Mouse (Mus musculus) G1E (cell line): ENCODE data around the gene Rgs8. TPM values are rescaled to one million over a fixed set of nuclear protein-coding genes. Genes with fewer than 3 reads are reported as not detected.

Experiments used
- ATAC-seq: 2 replicates; pipeline ENCODE4 v1.8.0; 2016; ENCODE audit warnings: mild to moderate bottlenecking; ENCODE audit not compliant: insufficient number of reproducible peaks, poor library complexity, low FRiP score, severe bottlenecking; ENCODE audit errors: extremely low read depth
- DNase-seq: peaks from one replicate; pipeline ENCODE4 v3.0.0; 2012; ENCODE audit warnings: low spot score
- H3K27me3 ChIP-seq: 2 replicates; pipeline ENCODE4 v1.6.1; 2012; ENCODE audit warnings: mild to moderate bottlenecking, low read length, inconsistent platforms; ENCODE audit not compliant: insufficient read depth
- H3K36me3 ChIP-seq: replicated peaks from 2 replicates; pipeline ENCODE3; 2012; ENCODE audit warnings: mild to moderate bottlenecking, inconsistent platforms
- H3K4me1 ChIP-seq: 2 replicates; pipeline ENCODE4 v1.6.1; 2012; ENCODE audit warnings: low read depth, low read length, inconsistent platforms, mixed read lengths; ENCODE audit not compliant: insufficient read depth
- H3K4me3 ChIP-seq: 2 replicates; pipeline ENCODE4 v1.5.1; 2012; ENCODE audit warnings: low read depth, mild to moderate bottlenecking, inconsistent platforms, low read length, moderate library complexity, mixed read lengths
- H3K9me3 ChIP-seq: replicated peaks from 2 replicates; pipeline ENCODE4 v1.6.1; 2012; ENCODE audit warnings: inconsistent platforms
- CTCF ChIP-seq: IDR thresholded peaks from 2 replicates; pipeline ENCODE4 v1.5.1; 2012; ENCODE audit warnings: low read depth, low read length, inconsistent platforms, mixed read lengths
- GATA1 ChIP-seq: IDR thresholded peaks from 2 replicates; pipeline ENCODE4 v1.6.1; 2012; ENCODE audit warnings: borderline replicate concordance, low read length, inconsistent platforms, mixed read lengths
- GATA2 ChIP-seq: IDR thresholded peaks from 2 replicates; pipeline ENCODE4 v1.6.1; 2012; ENCODE audit warnings: low read depth, low read length, inconsistent platforms, borderline replicate concordance
- POLR2AphosphoS5 ChIP-seq: IDR thresholded peaks from 2 replicates; pipeline ENCODE4 v1.6.1; 2012; ENCODE audit warnings: low read depth, low read length, inconsistent platforms; ENCODE audit not compliant: insufficient replicate concordance
- TAL1 ChIP-seq: conservative IDR thresholded peaks from 2 replicates; pipeline ENCODE4 v1.6.1; 2012; ENCODE audit warnings: low read depth, low read length, inconsistent platforms, mixed read lengths
- polyA plus RNA-seq: library from polyadenylated mRNA; stranded (reverse); fragments of >175 nt; gene quantifications from 2 replicates; pipeline ENCODE4 v1.2.3, GENCODE M21; 2012
- total RNA-seq, 2 experiments: library from RNA; stranded (forward) in 1 of 2; stranded (reverse) in 1 of 2; fragments of 200-1000 nt in 1 of 2; fragments of >200 nt in 1 of 2; fragmentation: Nextera tagmentation in 1 of 2; gene quantifications; 2 replicates each; pipeline ENCODE4 v1.2.3; 2014 to 2017

Gene Rgs8
- total and polyA plus RNA-seq, 3 experiments = 0.16 TPM; not detected in 2

DNA sequence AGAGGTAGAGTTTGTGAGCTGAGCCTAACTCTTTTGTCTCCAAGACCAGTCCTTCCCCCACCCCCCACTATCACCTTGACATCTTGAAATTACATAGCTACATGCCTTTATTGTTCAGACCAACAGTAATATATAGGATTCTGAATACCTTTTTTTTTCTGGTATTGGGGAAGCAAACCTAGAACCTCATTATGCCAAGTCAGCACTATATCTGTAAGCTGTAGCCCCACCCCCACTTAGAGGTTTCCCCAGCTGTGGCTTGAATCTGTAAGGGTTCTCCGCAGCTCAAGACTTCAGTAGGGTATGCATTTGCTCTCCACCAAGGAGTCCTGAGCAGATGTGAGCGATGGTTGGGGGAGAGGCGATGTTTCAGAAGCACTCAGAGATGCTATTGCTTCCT, 18.5 kb downstream of the Rgs8 start:
- Histone ChIP-seq H3K27me3 (no peaks in the 10 kb centered on the region), H3K36me3 (no peaks in the 10 kb centered on the region), H3K9me3 (no peaks in the 10 kb centered on the region), H3K4me1 (no peaks in the 10 kb centered on the region), H3K4me3 (no peak overlapping the region)
- ATAC-seq = no peak
- no peak for DNase-seq
- TF ChIP-seq TAL1 (no peak), GATA1 (no peak), CTCF (no peak)

DNA sequence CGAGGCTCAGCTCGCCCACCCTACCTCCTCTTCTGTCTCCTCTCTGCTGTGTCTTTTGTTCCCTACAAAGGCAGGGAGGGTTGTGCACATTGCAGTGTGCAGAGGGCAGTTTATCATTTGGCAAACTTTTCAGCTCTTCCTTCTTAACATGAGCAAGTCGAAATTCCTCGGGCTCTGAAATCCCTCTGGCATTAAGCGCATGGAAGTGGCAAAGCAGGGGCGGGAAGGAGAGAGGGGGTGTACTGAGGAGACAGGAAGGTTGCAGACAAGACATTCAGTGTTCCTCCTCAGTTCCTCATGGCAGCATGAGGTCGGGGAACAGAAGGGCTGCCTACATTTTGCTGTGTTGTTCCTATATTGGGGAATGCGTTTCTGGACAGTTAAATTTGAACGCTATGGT, 19.9 kb downstream of the Rgs8 start:
- Histone ChIP-seq H3K36me3 (no peaks in the 10 kb centered on the region), H3K4me1 (no peaks in the 10 kb centered on the region), H3K27me3 (no peaks in the 10 kb centered on the region), H3K9me3 (no peaks in the 10 kb centered on the region), H3K4me3 (no peak overlapping the region)
- DNase-seq = no peak
- TF ChIP-seq GATA2 = no peak
- TF ChIP-seq GATA1 = no peak
- TF ChIP-seq TAL1 = no peak
- TF ChIP-seq POLR2AphosphoS5 = no peak
- no peak for TF ChIP-seq CTCF
- ATAC-seq = no peak

DNA sequence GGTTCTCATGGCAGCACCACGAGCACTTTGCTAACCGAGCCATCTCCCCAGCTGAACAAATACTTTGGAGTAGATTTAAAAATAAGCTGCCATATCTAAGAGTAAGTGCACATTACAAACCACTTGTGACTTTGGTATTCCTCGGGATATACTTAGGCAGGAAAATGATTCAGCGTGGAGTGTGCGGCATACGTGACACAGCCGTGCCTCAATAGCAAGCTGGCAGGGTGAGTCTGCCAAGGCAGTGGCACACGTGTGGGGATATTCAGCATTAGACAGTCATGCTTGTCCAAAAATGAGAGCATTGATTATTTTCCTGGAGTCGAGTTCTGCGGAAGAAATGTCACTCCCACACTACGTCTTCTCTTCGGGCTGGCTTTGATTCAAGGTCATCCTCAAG, 21.1 kb downstream of the Rgs8 start:
- Histone ChIP-seq H3K4me3 (no peak overlapping the region), H3K36me3 (no peaks in the 10 kb centered on the region), H3K9me3 (no peaks in the 10 kb centered on the region), H3K4me1 (no peaks in the 10 kb centered on the region), H3K27me3 (no peaks in the 10 kb centered on the region)
- ATAC-seq = no peak
- TF ChIP-seq GATA2 (no peak), GATA1 (no peak), TAL1 (no peak), POLR2AphosphoS5 (no peak), CTCF (no peak)
- DNase-seq = no peak

DNA sequence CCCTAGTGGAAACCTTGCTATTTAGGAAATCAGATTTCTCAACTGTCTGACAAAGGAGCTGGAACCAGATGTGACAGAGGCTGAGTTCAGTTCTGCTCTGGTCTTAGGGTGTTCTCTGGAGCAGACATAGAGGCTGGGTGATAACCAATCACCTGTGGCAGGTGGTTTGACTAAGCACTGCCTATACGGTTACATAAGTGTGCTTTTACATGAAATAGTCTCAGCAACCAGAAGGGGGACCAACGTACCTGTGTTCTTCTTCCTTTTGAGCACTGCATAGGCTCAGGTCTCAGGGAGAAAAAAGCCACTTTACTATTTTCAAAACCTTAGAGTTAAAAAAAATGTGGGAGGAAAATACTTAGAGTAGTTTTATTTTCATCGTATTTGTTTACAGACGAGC, 22.8 kb downstream of the Rgs8 start:
- Histone ChIP-seq H3K4me1 (no peaks in the 10 kb centered on the region), H3K4me3 (no peak overlapping the region), H3K9me3 (no peaks in the 10 kb centered on the region), H3K27me3 (peaks cover 3% of the 10 kb centered on the region; the same call in 1 of the 2 replicates), H3K36me3 (no peaks in the 10 kb centered on the region)
- TF ChIP-seq POLR2AphosphoS5 (no peak), CTCF (no peak), TAL1 (no peak)
- ATAC-seq = no peak
- DNase-seq = no peak

DNA sequence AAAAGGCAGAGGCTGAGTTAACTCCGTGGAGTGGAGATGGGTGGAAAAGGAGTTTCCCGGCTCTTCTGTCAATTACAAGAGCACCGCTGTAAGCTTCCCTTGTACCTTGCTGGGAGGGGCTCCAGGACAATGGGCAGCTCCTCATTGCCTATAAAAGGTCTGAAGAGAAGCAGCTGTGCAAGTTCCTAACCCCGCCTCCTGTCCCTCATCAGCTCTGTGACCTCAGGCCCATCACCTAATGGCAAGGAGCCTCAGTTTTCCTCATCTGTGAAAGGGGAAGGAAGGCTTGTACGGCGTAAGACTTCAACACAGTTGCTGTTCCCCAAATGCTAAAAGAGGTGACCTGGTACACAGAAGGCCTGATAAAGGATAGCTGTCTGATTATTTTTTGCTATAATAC, 24.8 kb downstream of the Rgs8 start:
- ATAC-seq (no peak), DNase-seq (no peak)
- TF ChIP-seq POLR2AphosphoS5 = no peak
- TF ChIP-seq CTCF = no peak
- no peak for TF ChIP-seq TAL1
- TF ChIP-seq GATA2 = no peak
- TF ChIP-seq GATA1 = no peak
- Histone ChIP-seq H3K9me3 (no peaks in the 10 kb centered on the region), H3K27me3 (peaks cover 7% of the 10 kb centered on the region; the same call in 1 of the 2 replicates), H3K4me3 (no peak overlapping the region), H3K36me3 (no peaks in the 10 kb centered on the region), H3K4me1 (no peaks in the 10 kb centered on the region)

DNA sequence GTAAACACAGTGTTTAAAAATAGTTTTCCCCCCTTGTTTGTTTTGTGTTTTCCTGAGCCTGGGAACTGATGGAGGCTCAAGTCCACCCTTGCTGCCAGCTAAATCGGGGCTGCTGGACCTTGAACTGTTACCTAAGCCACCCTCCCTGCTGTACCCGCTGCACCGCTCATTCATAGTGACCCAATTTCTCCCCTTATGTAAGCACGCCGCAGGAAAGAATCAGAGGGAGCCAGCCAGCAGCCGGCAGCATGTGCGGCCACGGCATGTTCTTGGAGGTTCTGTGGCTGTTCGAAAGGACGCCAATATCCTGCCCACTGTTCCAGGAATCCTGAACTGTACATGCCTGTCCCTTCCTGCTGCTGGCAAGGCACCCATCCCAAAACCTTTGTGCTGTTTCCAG, 26.3 kb downstream of the Rgs8 start:
- ATAC-seq (no peak), DNase-seq (no peak)
- H3K36me3 ChIP-seq = no peaks in the 10 kb centered on the region
- H3K27me3 ChIP-seq = peaks cover 7% of the 10 kb centered on the region; the same call in 1 of the 2 replicates
- H3K4me1 ChIP-seq = no peaks in the 10 kb centered on the region
- TF ChIP-seq TAL1 (no peak), CTCF (no peak), POLR2AphosphoS5 (no peak), GATA1 (no peak), GATA2 (no peak)
- H3K4me3 ChIP-seq = no peak overlapping the region
- no peaks in the 10 kb centered on the region for H3K9me3 ChIP-seq

DNA sequence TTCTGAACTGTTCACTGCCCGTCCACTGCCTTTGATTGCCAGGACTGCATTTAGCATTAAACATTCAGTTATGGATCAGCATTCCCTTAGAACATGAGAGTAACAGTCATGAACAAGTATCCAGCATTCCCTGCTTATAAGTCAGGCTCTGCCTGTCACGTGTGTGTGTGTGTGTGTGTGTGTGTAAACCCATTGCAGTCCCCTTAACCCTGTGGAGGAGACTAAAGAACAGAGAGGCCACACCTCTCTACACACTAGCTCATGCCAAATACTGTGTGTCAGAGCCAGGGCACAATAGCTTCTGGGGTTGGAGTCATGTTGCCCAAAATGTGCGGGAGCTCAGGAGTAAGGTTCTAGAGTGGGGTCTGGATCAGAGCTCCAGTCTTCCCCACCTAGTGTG, 26.8 kb downstream of the Rgs8 start:
- Histone ChIP-seq H3K4me3 (no peak overlapping the region), H3K27me3 (peaks cover 7% of the 10 kb centered on the region; the same call in 1 of the 2 replicates), H3K36me3 (no peaks in the 10 kb centered on the region), H3K9me3 (no peaks in the 10 kb centered on the region), H3K4me1 (no peaks in the 10 kb centered on the region)
- DNase-seq (no peak), ATAC-seq (no peak)
- no peak for TF ChIP-seq TAL1
- TF ChIP-seq POLR2AphosphoS5 = no peak
- TF ChIP-seq GATA2 = no peak
- TF ChIP-seq CTCF = no peak
- TF ChIP-seq GATA1 = no peak
